Mouse (Mus musculus) thymus, adult 2 months (tissue): ENCODE results near the gene Sept9.

ENCODE experiments used
- CTCF ChIP-seq: fragments of 200-500 bp; IDR thresholded peaks from 2 replicates; pipeline ENCODE4 v1.5.1; 2012; ENCODE audit warnings: mild to moderate bottlenecking, control low read depth, low read length, moderate library complexity, borderline replicate concordance; ENCODE audit not compliant: control insufficient read depth, poor library complexity, insufficient read depth; ENCODE audit errors: extremely low read depth
- POLR2A ChIP-seq: fragments of 200-500 bp; IDR thresholded peaks from 2 replicates; pipeline ENCODE4 v1.6.1; 2012; ENCODE audit warnings: mild to moderate bottlenecking, low read length, control low read depth, moderate library complexity; ENCODE audit not compliant: control insufficient read depth, poor library complexity, insufficient read depth; ENCODE audit errors: extremely low read depth

GRCm38 (mm10) chr11:117330951-117331254 is 131.4 kb downstream of the Sept9 start:
- TF ChIP-seq POLR2A = no peak
- TF ChIP-seq CTCF = no peak
